Mouse (Mus musculus) cerebellum, adult 11 months (tissue): ENCODE measurements around the gene Zfp831.

Experiments used
- DNase-seq: peaks from one replicate; pipeline ENCODE4 v3.0.0; 2022

The Zfp831 gene

GRCm38 (mm10) chr2:174643448-174644144, at the start of gene Zfp831:
Gene Zfp831, plus strand, starts transcription at chr2:174643534.
- DNase-seq = no peak

- no peak for DNase-seq
Measured at GRCm38 (mm10) chr2:174594965-174595364, 48.4 kb upstream of the Zfp831 start.

GRCm38 (mm10) chr2:174595611-174596010, 47.7 kb upstream of the Zfp831 start:
- no peak for DNase-seq

- DNase-seq = no peak
Measured at GRCm38 (mm10) chr2:174596457-174596856, 46.9 kb upstream of the Zfp831 start.

GRCm38 (mm10) chr2:174598451-174598850, 44.9 kb upstream of the Zfp831 start:
- no peak for DNase-seq

- no peak for DNase-seq
Measured at GRCm38 (mm10) chr2:174599071-174599635, 44.2 kb upstream of the Zfp831 start.

GRCm38 (mm10) chr2:174599853-174600271, 43.5 kb upstream of the Zfp831 start:
- DNase-seq = no peak

GRCm38 (mm10) chr2:174601938-174602685, 41.2 kb upstream of the Zfp831 start:
- DNase-seq = no peak

GRCm38 (mm10) chr2:174603321-174603720, 40.0 kb upstream of the Zfp831 start:
- DNase-seq = no peak

- DNase-seq = no peak
Measured at GRCm38 (mm10) chr2:174605020-174605419, 38.3 kb upstream of the Zfp831 start.

GRCm38 (mm10) chr2:174605442-174606087, 37.8 kb upstream of the Zfp831 start:
- no peak for DNase-seq

GRCm38 (mm10) chr2:174606376-174606775, 37.0 kb upstream of the Zfp831 start:
- no peak for DNase-seq

GRCm38 (mm10) chr2:174609892-174610291, 33.4 kb upstream of the Zfp831 start:
- DNase-seq = no peak

GRCm38 (mm10) chr2:174612386-174613063, 30.8 kb upstream of the Zfp831 start:
- no peak for DNase-seq

- no peak for DNase-seq
Measured at GRCm38 (mm10) chr2:174613221-174613620, 30.1 kb upstream of the Zfp831 start.

GRCm38 (mm10) chr2:174613921-174614441, 29.4 kb upstream of the Zfp831 start:
- DNase-seq = no peak

GRCm38 (mm10) chr2:174621881-174622280, 21.5 kb upstream of the Zfp831 start:
- no peak for DNase-seq

- no peak for DNase-seq
Measured at GRCm38 (mm10) chr2:174624430-174624829, 18.9 kb upstream of the Zfp831 start.

GRCm38 (mm10) chr2:174627021-174627420, 16.3 kb upstream of the Zfp831 start:
- no peak for DNase-seq

- no peak for DNase-seq
Measured at GRCm38 (mm10) chr2:174629299-174629850, 14.0 kb upstream of the Zfp831 start.

GRCm38 (mm10) chr2:174636750-174637149, 6.6 kb upstream of the Zfp831 start:
- no peak for DNase-seq

- no peak for DNase-seq
Measured at GRCm38 (mm10) chr2:174644975-174645374, 1.6 kb downstream of the Zfp831 start.
